Mouse (Mus musculus): ENCODE results near the gene Pdgfb. TPM values are rescaled to one million over a fixed set of nuclear protein-coding genes. Genes with fewer than 3 reads are reported as not detected.

Gene Pdgfb
- total RNA-seq, 4 experiments from 2014 or later: 20.2 to 34.2 (median 28.5) TPM

- DNase-seq (ENCODE audit: low spot score): no peak
These were observed 20.1 kb upstream of the Pdgfb start for GRCm38 (mm10) chr15:80034913-80035312.

GRCm38 (mm10) chr15:80034366-80034765 lies 19.6 kb upstream of the Pdgfb start:
- DNase-seq (ENCODE audit: low spot score): no peak

GRCm38 (mm10) chr15:80031133-80031532 lies 16.4 kb upstream of the Pdgfb start:
- no peak for DNase-seq (ENCODE audit: low spot score)

GRCm38 (mm10) chr15:80030399-80030798 lies 15.6 kb upstream of the Pdgfb start:
- no peak for DNase-seq (ENCODE audit: low spot score)

GRCm38 (mm10) chr15:80028862-80029261 lies 14.1 kb upstream of the Pdgfb start:
- DNase-seq (ENCODE audit: low spot score): no peak

GRCm38 (mm10) chr15:80026689-80027353 lies 12.0 kb upstream of the Pdgfb start:
- DNase-seq (ENCODE audit: low spot score): no peak

- DNase-seq (ENCODE audit: low spot score): no peak
These were observed 11.3 kb upstream of the Pdgfb start for GRCm38 (mm10) chr15:80026061-80026460.

GRCm38 (mm10) chr15:80025615-80026014 lies 10.8 kb upstream of the Pdgfb start:
- DNase-seq (ENCODE audit: low spot score): no peak

- no peak for DNase-seq (ENCODE audit: low spot score)
These were observed 9.8 kb upstream of the Pdgfb start for GRCm38 (mm10) chr15:80024331-80025313.

- DNase-seq (ENCODE audit: low spot score): no peak
These were observed 5.7 kb upstream of the Pdgfb start for GRCm38 (mm10) chr15:80020516-80020915.

GRCm38 (mm10) chr15:80019625-80020024 lies 4.8 kb upstream of the Pdgfb start:
- no peak for DNase-seq (ENCODE audit: low spot score)

GRCm38 (mm10) chr15:80019220-80019619 lies 4.4 kb upstream of the Pdgfb start:
- DNase-seq (ENCODE audit: low spot score): no peak

- DNase-seq (ENCODE audit: low spot score): no peak
These were observed 2.0 kb upstream of the Pdgfb start for GRCm38 (mm10) chr15:80016563-80017301.

GRCm38 (mm10) chr15:80015211-80015952 lies 605 bp upstream of the Pdgfb start:
- no peak for DNase-seq (ENCODE audit: low spot score)

- DNase-seq (ENCODE audit: low spot score): no peak
These were observed 801 bp downstream of the Pdgfb start for GRCm38 (mm10) chr15:80014031-80014320.

GRCm38 (mm10) chr15:80013256-80014030 lies 1.3 kb downstream of the Pdgfb start:
- no peak for DNase-seq (ENCODE audit: low spot score)

- DNase-seq (ENCODE audit: low spot score): no peak
These were observed 2.1 kb downstream of the Pdgfb start for GRCm38 (mm10) chr15:80012527-80013201.

- DNase-seq (ENCODE audit: low spot score): no peak
These were observed 2.8 kb downstream of the Pdgfb start for GRCm38 (mm10) chr15:80011778-80012526.

- no peak for DNase-seq (ENCODE audit: low spot score)
These were observed 3.6 kb downstream of the Pdgfb start for GRCm38 (mm10) chr15:80011194-80011593.

All from heart, adult 8-10 months (tissue).